Mouse (Mus musculus) gastrocnemius, postnatal 10 days (tissue): ENCODE data around the gene Acbd7. TPM values are rescaled to one million over a fixed set of nuclear protein-coding genes. Genes with fewer than 3 reads are reported as not detected.

Experiments
- DNase-seq: peaks from one replicate; pipeline ENCODE4 v3.0.0; 2021; ENCODE audit warnings: mixed read lengths
- long read RNA-seq, 2 experiments: library from polyadenylated mRNA; stranded (forward); transcript quantifications; one replicate each; pipeline ENCODE4 v2.0.0; 2021
- total RNA-seq, 2 experiments: library from RNA; stranded (reverse); gene quantifications; 2 replicates each; pipeline ENCODE4 v1.2.3; 2021

The Acbd7 gene
- under 1 TPM; 0.49 to 0.93 TPM for total RNA-seq
- long read RNA-seq, experiment 1, result 0 reads
- long read RNA-seq, experiment 2, partial matches to known transcripts, result 0 of 1 reads
- long read RNA-seq, experiment 2, other reads (novel, unspliced or antisense), result 1 of 1 reads

- DNase-seq, result peak; percentile 15
Observed at GRCm38 (mm10) chr2:3335611-3336301, at the start of gene Acbd7. Acbd7 (plus strand) TSS chr2:3336168.

GRCm38 (mm10) chr2:3286243-3286642, 49.7 kb upstream of the Acbd7 start:
- no peak for DNase-seq

DNA sequence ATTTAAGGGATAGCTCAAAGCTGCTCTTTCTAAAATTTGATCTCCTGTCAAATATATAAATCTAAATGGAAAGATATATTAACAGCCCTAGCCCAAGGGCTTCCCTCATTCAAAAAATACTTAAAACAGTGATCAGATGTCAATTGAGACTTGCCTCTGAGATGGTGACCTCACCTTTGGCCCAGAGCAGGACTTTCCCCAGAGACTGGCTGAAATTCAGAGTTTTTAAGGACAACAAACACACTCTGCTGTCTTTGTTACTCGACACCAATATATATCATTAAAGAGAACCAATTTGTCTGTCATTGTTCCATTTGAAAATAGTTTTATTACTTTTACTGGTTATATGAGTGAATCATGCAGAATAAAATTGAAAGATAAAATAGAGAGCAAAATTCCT, 46.4 kb upstream of the Acbd7 start:
- DNase-seq, result no peak

- DNase-seq, result no peak
Observed at GRCm38 (mm10) chr2:3292170-3292569, 43.8 kb upstream of the Acbd7 start.

GRCm38 (mm10) chr2:3295826-3296225, 40.1 kb upstream of the Acbd7 start:
- no peak for DNase-seq

GRCm38 (mm10) chr2:3305426-3306025, 30.4 kb upstream of the Acbd7 start:
- peak; percentile 37 for DNase-seq

DNA sequence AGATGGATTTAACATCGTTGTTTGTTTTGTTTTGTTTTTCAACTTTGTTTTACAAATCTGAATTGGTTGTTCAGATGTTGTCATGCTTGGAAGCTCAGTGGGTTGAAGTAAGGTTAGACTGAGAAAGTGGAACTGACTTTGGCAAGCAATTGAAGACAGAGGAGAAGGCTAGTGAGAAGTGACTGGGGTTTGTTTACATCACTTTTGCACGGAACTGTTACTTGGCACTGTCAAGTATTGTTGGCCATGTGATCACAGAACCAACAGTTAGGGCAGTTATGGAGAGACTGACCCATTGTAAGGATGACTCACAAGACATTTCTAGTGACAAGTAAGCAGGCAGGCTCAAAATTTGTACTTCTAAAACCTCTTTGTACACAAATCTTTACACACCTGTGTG, 12.8 kb upstream of the Acbd7 start:
- DNase-seq, result no peak

DNA sequence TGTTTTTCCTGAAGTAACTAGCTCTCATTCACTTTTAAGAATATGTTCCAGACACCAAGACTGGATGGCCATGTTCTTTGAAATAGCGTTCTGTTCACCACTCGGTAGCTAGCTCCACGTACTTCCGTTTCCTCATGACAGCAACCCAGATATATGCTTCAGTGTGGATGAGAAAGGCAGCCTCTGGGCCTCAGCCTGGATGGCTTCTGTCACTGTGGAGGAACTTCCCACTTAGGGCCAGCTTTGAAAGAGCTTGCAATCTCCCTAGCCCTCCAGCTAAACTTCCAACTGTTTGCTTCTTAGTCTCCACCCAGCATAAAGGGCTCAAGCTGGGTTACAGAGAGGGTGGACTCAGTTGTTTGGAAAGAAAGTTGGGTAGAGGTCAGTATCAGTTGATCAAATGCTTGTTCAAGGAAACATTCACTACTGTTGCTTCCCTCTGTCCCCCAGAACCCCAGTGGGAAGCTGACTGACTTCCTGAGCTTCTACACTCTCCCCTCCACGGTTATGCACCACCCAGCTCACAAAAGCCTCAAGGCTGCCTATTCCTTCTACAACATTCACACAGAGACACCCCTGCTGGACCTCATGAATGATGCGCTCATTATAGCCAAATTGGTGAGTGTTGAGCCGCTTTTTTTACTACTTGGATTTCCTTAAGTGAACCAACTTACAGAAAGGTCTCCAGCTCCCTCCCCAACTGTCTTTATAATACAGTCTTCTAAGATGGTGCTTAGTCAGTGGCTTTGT, 11.4 kb upstream of the Acbd7 start:
- no peak for DNase-seq

GRCm38 (mm10) chr2:3326547-3326946, 9.4 kb upstream of the Acbd7 start:
- no peak for DNase-seq

- DNase-seq, result peak; percentile 59
Observed at GRCm38 (mm10) chr2:3327351-3327750, 8.6 kb upstream of the Acbd7 start.

DNA sequence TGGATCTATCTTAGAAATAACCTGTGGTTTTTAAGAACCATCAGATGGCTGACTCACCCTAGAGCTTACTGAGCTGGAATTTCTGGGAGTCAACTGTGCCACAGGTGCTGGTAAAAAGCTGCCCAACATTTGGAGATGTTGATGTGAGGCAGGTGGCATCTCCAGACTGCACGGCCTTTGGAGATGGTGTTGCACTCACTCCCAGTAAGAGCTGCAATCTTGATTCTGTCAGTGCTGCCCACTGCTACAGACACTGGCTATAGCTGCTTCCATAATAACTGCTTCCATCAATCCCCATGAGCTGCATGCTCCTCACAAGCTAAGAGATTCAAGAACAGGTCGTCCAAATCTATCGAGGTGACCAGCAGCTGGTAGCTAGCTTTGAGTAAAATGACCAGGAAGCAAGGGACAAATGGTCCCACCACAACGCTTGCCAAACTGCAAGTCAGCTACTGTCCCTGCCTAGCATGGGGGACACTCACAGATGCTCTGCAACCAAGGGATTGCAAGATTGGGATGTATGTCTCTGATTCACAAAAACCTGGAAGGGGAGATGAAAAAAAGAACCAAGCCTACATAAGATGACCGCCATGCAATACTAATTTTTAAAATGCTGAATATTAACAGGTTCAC, 4.8 kb upstream of the Acbd7 start:
- DNase-seq, result no peak

DNA sequence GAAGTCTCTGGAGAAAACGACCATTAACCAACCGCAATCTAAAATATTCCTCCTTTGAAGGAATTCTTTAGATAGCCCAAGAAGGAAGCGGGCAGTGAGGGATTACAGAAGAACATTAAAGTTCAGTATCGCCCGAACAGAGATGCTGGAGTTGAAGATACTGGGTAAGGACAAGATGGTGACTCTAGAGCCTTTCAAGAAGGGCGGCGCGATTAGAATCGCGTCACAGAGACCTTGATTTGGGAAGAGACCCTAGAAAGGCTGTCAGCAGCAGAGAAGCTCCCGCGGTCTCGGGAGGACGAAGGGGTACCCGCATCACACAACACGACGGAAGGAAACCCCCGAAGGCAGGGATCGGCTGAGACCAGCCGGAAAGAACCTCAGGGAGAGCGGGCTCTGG, 3.9 kb upstream of the Acbd7 start:
- no peak for DNase-seq

DNA sequence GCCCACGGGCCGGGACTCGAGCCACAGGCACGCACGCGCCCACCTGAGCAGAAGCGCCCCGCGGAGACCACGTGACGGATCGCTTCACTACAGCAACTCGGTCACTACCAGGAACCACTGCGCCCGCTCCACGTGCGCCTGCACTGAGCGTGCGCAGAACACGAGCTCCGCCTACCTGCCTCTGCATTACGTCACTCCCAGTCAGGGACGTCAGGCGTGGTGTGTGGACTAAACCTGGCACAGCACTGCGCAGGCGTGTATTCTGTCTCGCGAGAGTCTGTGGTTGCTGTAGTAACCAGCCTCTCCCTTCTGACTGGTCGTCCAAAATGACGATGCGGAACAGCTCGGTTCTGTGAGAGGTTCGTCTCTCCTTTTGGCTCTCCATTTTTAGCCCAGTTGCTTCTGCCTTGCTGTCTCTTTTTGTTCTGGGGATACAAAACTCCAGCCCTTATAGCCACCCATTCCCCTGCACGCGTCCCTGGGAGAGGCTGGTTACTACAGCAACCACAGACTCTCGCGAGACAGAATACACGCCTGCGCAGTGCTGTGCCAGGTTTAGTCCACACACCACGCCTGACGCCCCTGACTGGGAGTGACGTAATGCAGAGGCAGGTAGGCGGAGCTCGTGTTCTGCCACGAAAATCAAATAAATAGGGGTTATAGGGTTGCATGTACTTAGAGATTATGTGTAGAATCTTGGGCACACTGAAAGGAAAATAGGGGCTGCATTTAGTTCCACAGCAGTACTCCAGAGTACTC, 3.3 kb upstream of the Acbd7 start, which contains the start of gene Rpp38:
Gene Rpp38 (minus strand): TSS at position 160 of the 759 bp plus-strand sequence.
- DNase-seq, result peak; percentile 89

DNA sequence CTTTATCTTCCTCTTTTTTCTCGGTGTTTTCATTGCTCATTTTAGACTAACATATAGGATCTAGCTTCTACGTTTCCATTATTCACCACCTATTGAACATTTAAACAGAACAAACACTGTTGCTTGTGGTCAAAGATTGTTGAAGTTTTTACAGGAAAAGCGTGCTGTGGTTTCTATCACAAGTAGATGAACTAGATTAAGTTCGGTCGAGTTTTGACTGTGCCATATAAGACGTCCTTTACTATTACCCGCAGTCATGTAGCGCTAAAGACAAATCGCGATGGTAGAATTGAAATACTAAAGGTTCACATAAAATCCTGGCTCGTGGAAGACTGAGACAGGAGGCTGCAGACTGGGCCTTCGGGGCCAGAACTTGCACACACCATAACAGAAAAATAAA, 2.2 kb upstream of the Acbd7 start:
- no peak for DNase-seq

- no peak for DNase-seq
Observed at GRCm38 (mm10) chr2:3348422-3348821, 12.5 kb downstream of the Acbd7 start.

DNA sequence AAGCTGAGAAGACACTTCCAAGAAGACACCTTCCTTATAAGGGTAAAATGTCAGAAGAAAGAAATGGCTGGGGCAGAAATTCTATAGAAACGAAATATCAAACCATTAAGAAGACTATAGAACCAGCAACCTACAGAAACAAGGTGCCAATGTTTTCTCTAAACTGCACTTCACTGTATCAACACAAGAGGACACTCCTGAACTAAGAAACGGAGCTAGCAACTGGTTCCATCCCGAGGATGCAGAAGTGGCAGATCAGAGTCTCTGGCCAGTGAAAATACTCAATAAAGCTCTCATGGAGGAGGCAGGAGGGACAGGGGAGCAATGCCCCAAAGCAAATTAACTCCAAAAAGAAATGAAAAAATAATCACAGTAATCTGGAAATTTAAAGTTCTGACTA, 13.0 kb downstream of the Acbd7 start:
- no peak for DNase-seq

DNA sequence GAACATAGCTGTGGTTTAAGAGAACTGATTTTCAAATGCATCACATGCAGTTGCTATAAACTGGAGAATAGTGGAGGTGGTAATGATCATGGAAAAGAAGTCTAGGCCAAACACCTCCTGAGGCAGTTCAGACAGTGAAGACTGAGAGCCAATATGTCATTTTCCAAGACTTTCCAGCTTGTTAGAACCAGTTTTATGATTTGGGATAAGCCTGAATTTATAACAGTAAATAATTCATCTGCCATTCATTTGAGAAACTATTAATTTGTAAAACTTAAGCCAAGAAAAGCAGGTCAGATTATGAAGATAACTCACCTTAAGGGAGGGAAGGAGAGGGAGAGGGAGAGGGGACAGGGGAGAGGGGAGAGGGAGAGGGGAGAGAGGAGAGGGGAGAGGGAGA, 17.2 kb downstream of the Acbd7 start:
- no peak for DNase-seq

DNA sequence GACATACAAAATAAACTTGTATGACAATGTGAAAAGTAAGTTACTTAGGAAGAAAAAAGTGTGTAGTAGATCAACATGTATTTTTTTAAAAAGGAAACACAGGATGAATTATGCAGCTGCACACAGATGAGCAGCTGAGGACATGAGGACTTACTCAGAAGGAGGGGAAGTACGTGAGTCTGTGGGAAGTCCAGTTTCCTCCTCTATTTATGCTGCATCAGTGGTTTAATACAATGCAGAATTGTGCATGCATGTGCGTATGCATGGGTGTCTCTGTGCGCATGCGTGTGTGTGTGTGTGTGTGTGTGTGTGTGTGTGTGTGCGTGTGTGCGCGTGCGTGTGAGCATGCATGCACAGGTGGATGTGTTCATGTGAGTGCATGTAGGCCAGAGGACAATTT, 19.8 kb downstream of the Acbd7 start:
- DNase-seq, result no peak

DNA sequence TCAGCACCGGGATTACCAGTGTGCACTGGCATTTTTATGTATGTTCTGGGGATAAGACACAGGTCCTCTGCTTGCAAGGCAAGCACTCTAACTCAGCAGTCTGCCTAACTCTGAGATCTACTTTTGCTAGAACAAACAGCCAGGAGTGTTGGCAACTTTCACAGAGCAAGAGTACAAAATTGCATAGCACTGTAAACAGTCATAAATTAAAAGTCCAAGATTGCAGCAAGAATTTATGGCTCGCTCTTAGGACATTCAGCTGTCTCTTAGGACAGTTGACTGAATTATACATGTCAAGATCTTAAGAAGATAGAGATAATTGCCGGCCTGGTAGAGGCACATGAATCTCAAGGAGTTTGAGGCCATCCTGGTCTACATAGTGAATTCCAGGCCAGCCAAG, 20.3 kb downstream of the Acbd7 start:
- DNase-seq, result no peak

GRCm38 (mm10) chr2:3357887-3358286, 21.9 kb downstream of the Acbd7 start:
- no peak for DNase-seq

GRCm38 (mm10) chr2:3361067-3361466, 25.1 kb downstream of the Acbd7 start:
- DNase-seq, result no peak

DNA sequence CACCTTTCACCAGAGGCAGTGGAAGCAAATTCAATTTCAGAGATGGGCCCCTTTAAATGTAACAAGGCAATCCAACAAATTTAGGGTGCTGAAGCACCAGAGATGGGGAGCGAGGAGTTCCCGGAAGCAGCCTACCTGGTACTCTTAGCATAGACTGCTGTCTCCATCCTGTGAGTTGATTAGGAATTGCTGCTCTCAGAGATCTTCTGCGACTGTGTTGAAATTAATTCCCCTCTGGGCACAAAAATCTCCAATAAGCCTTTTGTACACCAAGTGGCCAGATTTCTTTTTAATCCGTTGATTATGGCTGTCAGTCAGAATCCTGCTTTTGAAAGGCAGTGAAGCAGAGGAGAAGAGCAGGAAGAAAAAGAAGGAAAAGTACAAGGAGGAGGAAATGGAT, 29.2 kb downstream of the Acbd7 start:
- no peak for DNase-seq
